Comparison of ENCODE assay signal across 8 mouse cellular contexts in genomic region chr1:182959251-182959691, GRCm38 (mm10). TPM values are rescaled to one million over a fixed set of nuclear protein-coding genes. Genes with fewer than 3 reads are reported as not detected.
DNase-seq lines count a peak whose midpoint lies in the region; ATAC-seq and TF ChIP-seq lines count a peak whose summit lies in the region.

No protein-coding gene starts in this region.

- H3K9me3 ChIP-seq in forebrain, embryonic 15.5 days = no peaks in the 10 kb centered on the region
- no peaks in the 10 kb centered on the region for H3K9me3 ChIP-seq in hindbrain, embryonic 16.5 days (ENCODE audit: control insufficient read depth, low read length)
- H3K9me3 ChIP-seq in liver, embryonic 11.5 days (ENCODE audit: control insufficient read depth, low read length) = no peaks in the 10 kb centered on the region
- H3K9me3 ChIP-seq in midbrain, postnatal 0 days (ENCODE audit: low read length) = no peaks in the 10 kb centered on the region

- peaks cover 29% of the 10 kb centered on the region for H3K4me1 ChIP-seq in forebrain, embryonic 15.5 days
- peaks cover 15% of the 10 kb centered on the region for H3K4me1 ChIP-seq in hindbrain, embryonic 16.5 days (ENCODE audit: control insufficient read depth, insufficient read depth, low read depth, low read length)
- H3K4me1 ChIP-seq in liver, embryonic 11.5 days (replicated peaks; ENCODE audit: control insufficient read depth, insufficient read depth, low read length) = peaks cover 7% of the 10 kb centered on the region
- peaks cover 19% of the 10 kb centered on the region for H3K4me1 ChIP-seq in midbrain, postnatal 0 days (ENCODE audit: insufficient read depth, low read length)

- peak overlapping the region; percentile 52 for H3K4me2 ChIP-seq in forebrain, embryonic 15.5 days (replicated peaks)
- H3K4me2 ChIP-seq in hindbrain, embryonic 16.5 days (ENCODE audit: low read length) = peak overlapping the region; percentile 65
- H3K4me2 ChIP-seq in liver, embryonic 11.5 days = peak overlapping the region; percentile 80
- peak overlapping the region; percentile 53 for H3K4me2 ChIP-seq in midbrain, postnatal 0 days (ENCODE audit: low read depth, low read length, poor library complexity, severe bottlenecking)

- peaks cover 4% of the 10 kb centered on the region; the same call in 1 of the 2 replicates for H3K27me3 ChIP-seq in forebrain, embryonic 15.5 days
- peaks cover 4% of the 10 kb centered on the region; the same call in 1 of the 2 replicates for H3K27me3 ChIP-seq in hindbrain, embryonic 16.5 days (replicated peaks; ENCODE audit: control insufficient read depth, insufficient read depth, low read length)
- H3K27me3 ChIP-seq in liver, embryonic 11.5 days (replicated peaks; ENCODE audit: control insufficient read depth, insufficient read depth, low read length) = peaks cover 11% of the 10 kb centered on the region
- no peaks in the 10 kb centered on the region for H3K27me3 ChIP-seq in midbrain, postnatal 0 days (ENCODE audit: insufficient read depth, low read length)

- TF ChIP-seq CTCF in midbrain, postnatal 0 days (IDR thresholded peaks at IDR 0.05) = no peak

- peak; percentile 37 for DNase-seq in ovary, adult 18-20 months (ENCODE audit: low spot score)
- DNase-seq in ovary, postnatal 10 days (ENCODE audit: low spot score) = no peak
- peak; percentile 52 for DNase-seq in liver, embryonic 11.5 days (ENCODE audit: low spot score)
- peak; percentile 67 for DNase-seq in midbrain, postnatal 0 days (ENCODE audit: low spot score)
- no peak for DNase-seq in left cerebral cortex, adult 8-10 months (ENCODE audit: low spot score in 2 of 2)

- H3K27ac ChIP-seq in forebrain, embryonic 15.5 days (replicated peaks) = peak overlapping the region; percentile 12; the same call in 1 of the 2 replicates
- H3K27ac ChIP-seq in hindbrain, embryonic 16.5 days (ENCODE audit: low read depth, low read length) = peak overlapping the region; percentile 25; the same call in 1 of the 2 replicates
- H3K27ac ChIP-seq in liver, embryonic 11.5 days (ENCODE audit: low read depth, low read length) = no peak overlapping the region
- H3K27ac ChIP-seq in midbrain, postnatal 0 days (ENCODE audit: low read depth, low read length) = no peak overlapping the region

- WGBS in forebrain, embryonic 15.5 days = under 1% methylated on average over 17 of the region's 17 CpGs
- WGBS in hindbrain, embryonic 16.5 days = under 1% methylated on average over 17 of the region's 17 CpGs
- WGBS in liver, embryonic 11.5 days = 5% methylated on average over 17 of the region's 17 CpGs
- 3% methylated on average over 17 of the region's 17 CpGs for WGBS in midbrain, postnatal 0 days

- no peaks in the 10 kb centered on the region for H3K36me3 ChIP-seq in forebrain, embryonic 15.5 days
- H3K36me3 ChIP-seq in hindbrain, embryonic 16.5 days (ENCODE audit: control insufficient read depth, insufficient read depth, low read length) = no peaks in the 10 kb centered on the region
- no peaks in the 10 kb centered on the region for H3K36me3 ChIP-seq in liver, embryonic 11.5 days (ENCODE audit: control insufficient read depth, insufficient read depth, low read length)
- no peaks in the 10 kb centered on the region for H3K36me3 ChIP-seq in midbrain, postnatal 0 days (ENCODE audit: insufficient read depth, low read length)

- H3K4me3 ChIP-seq in forebrain, embryonic 15.5 days = peak overlapping the region; percentile 41
- peak overlapping the region; percentile 37 for H3K4me3 ChIP-seq in hindbrain, embryonic 16.5 days (ENCODE audit: low read length)
- H3K4me3 ChIP-seq in liver, embryonic 11.5 days (ENCODE audit: low read depth, low read length) = peak overlapping the region; percentile 46
- peak overlapping the region; percentile 23 for H3K4me3 ChIP-seq in midbrain, postnatal 0 days (ENCODE audit: low read depth, low read length)

- H3K9ac ChIP-seq in forebrain, embryonic 15.5 days (replicated peaks) = peak overlapping the region; percentile 23
- peak overlapping the region; percentile 49; the same call in 1 of the 2 replicates for H3K9ac ChIP-seq in hindbrain, embryonic 16.5 days (ENCODE audit: low read depth, low read length)
- peak overlapping the region; percentile 27 for H3K9ac ChIP-seq in liver, embryonic 11.5 days (ENCODE audit: low read depth, low read length)
- 0 out of 2 replicates have a peak overlapping the region, but pooled peaks have one; percentile 3 for H3K9ac ChIP-seq in midbrain, postnatal 0 days (replicated peaks; ENCODE audit: low read length, poor library complexity, severe bottlenecking)

- ATAC-seq in forebrain, embryonic 15.5 days (replicated peaks) = peak; percentile 57
- peak; percentile 55 for ATAC-seq in hindbrain, embryonic 16.5 days
- no peak for ATAC-seq in liver, embryonic 11.5 days (replicated peaks; ENCODE audit: low FRiP score)
- ATAC-seq in midbrain, postnatal 0 days (ENCODE audit: low FRiP score) = no peak
- no peak for ATAC-seq in erythroid progenitor cell, adult 5-6 weeks (replicated peaks; ENCODE audit: low FRiP score, poor library complexity, severe bottlenecking)

RNA-seq across cellular contexts. Expression of gene Tlr5, which starts 4.7 kb away (rescaled TPM):
- polyA plus RNA-seq in forebrain, embryonic 15.5 days (2015; fragmentation: Nextera tagmentation; extraction: Ambion mirVana) = 0.05 and 0.14 TPM in 2 replicates
- polyA plus RNA-seq in hindbrain, embryonic 16.5 days (2015; fragmentation: Nextera tagmentation; extraction: Ambion mirVana) = 0.19 and 0.60 TPM in 2 replicates
- 0.48 and 0.49 TPM in 2 replicates for polyA plus RNA-seq in liver, embryonic 11.5 days (2014; fragmentation: Nextera tagmentation; extraction: Ambion mirVana)
- 0.11 and 0.19 TPM in 2 replicates for total RNA-seq in midbrain, postnatal 0 days (2014; rRNA removed)
- 0.21 and 0.23 TPM in 2 replicates for polyA plus RNA-seq in midbrain, postnatal 0 days (2015; fragmentation: Nextera tagmentation; extraction: Ambion mirVana)
- total RNA-seq in left cerebral cortex, adult 8-10 months (2022) = under 1 TPM; 0.16 to 0.94 (median 0.64) TPM
- total RNA-seq in erythroid progenitor cell, adult 5-6 weeks (2015; ENCODE audit: low replicate concordance) = 1.1 TPM in 1 of 2 replicates, not detected in the other
- 0.26 TPM in 1 of 2 replicates, not detected in the other for total RNA-seq in erythroid progenitor cell, adult 5-6 weeks (2017; ENCODE audit: low replicate concordance)

Comparison
In these comparisons a context has a peak if more than half of its experiments do, and no peak if none do; other contexts are left out.
1. DNase-seq: peak in ovary, adult 18-20 months (single experiment), liver, embryonic 11.5 days (single experiment) and midbrain, postnatal 0 days (single experiment); none in ovary, postnatal 10 days (single experiment) and left cerebral cortex, adult 8-10 months (0 of 2).
2. ATAC-seq: peak in forebrain, embryonic 15.5 days (single experiment) and hindbrain, embryonic 16.5 days (single experiment); none in liver, embryonic 11.5 days (single experiment), midbrain, postnatal 0 days (single experiment) and erythroid progenitor cell, adult 5-6 weeks (single experiment).
3. H3K27ac ChIP-seq: peak in forebrain, embryonic 15.5 days (single experiment) and hindbrain, embryonic 16.5 days (single experiment); none in liver, embryonic 11.5 days (single experiment) and midbrain, postnatal 0 days (single experiment).
4. Peak in every context shown above with its lines, with median percentiles within 50 percentile points of each other: H3K4me2 ChIP-seq, H3K4me3 ChIP-seq and H3K9ac ChIP-seq.